Mouse (Mus musculus): ENCODE data around the gene Wnk2.

DNA sequence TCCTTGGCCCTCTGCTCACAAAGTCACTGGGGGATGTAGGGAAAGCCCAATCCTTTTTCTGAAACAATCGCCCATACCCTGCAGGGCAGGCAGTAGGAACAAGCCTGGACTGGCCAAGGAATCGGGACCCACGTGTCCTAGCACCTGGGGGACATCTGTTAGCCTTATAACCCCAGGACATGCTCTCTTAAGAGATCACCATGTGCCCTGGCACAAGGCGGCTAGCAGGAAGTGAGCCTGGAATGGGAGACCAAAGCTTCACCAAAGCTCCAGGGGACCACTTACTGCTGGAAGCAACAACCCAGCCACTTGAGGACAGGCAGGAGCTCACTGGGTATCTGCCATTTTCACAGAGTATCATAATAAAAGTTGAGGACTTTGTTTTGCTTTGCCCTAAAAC lies 63.0 kb downstream of the Wnk2 start:
- TF ChIP-seq CTCF (conservative IDR thresholded peaks at IDR 0.05; ENCODE audit: low read length): no peak
- TF ChIP-seq POU5F1 (IDR thresholded peaks at IDR 0.05; ENCODE audit: borderline replicate concordance, low read length): no peak
